Mouse (Mus musculus): ENCODE results near the gene Abo. TPM values are rescaled to one million over a fixed set of nuclear protein-coding genes. Genes with fewer than 3 reads are reported as not detected.

Abo gene
- total RNA-seq (2021): not detected
- long read RNA-seq, experiment 1: 0 reads
- long read RNA-seq, experiment 2: 0 reads

DNA sequence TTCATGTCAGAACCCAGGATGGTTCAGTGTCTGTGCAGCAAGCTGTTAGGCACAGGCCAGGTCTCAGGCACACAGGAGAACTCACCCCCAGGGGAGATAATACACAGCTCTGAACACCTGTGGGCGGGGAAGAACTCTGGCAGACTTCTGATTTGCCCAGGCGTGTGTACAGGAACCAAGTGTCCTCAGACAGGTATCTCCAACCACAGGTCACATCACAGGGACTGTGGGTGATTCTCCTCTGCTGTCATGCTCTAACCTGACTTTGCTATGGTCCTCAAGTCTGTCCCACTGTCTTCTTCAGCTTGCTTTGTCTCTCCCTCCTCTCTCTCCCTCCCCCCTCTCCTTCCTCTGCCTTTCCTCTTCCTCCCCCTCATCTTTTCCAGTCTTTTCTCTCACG, at the start of gene Abo:
Gene Abo (minus strand): TSS at position 101 of the 400 bp plus-strand sequence.
- no peak for DNase-seq (ENCODE audit: low spot score in 2 of 2)
- Histone ChIP-seq H3K27ac (no peak within 1 kb of the TSS), H3K4me3 (no peak within 1 kb of the TSS)
- TF ChIP-seq CTCF (conservative IDR thresholded peaks at IDR 0.05): no peak

DNA sequence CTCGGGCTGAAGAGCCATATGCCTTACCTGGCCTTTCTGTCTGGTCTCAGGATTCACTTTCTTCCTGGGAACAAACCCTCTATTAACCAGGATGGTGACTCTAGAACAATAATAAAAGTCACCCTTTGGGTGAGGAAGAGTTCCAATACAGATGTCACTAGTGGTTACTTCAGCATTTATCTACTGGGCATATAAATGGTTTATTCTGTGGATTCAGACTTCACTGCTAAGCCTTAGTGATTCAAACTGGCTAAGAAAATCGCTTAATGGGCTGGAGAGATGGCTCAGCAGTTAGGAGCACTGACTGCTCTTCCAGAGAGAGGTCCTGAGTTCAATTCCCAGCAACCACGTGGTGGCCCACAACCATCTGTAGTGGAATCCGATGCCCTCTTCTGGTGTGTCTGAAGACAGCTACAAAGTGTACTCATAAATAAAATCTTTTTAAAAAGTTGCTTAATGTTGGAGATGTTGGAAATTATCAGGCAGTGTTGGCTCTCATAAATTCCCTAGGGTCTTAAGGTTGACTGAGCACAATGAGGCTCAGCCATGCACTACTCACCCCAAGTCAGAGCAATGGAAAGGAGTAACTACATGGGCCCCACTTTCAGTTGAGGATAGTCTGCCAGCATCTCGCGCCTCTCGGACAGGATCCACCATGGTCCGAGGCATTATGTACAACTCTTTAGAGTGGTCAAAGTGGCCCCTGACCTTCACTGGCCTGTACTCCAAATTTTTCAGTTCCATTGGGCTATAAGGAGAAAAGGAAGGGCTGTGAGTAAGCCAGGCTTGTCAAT, 49.6 kb upstream of the Abo start:
- TF ChIP-seq CTCF (conservative IDR thresholded peaks at IDR 0.05): peak; percentile 34
- DNase-seq (ENCODE audit: low spot score in 2 of 2): no peak

DNA sequence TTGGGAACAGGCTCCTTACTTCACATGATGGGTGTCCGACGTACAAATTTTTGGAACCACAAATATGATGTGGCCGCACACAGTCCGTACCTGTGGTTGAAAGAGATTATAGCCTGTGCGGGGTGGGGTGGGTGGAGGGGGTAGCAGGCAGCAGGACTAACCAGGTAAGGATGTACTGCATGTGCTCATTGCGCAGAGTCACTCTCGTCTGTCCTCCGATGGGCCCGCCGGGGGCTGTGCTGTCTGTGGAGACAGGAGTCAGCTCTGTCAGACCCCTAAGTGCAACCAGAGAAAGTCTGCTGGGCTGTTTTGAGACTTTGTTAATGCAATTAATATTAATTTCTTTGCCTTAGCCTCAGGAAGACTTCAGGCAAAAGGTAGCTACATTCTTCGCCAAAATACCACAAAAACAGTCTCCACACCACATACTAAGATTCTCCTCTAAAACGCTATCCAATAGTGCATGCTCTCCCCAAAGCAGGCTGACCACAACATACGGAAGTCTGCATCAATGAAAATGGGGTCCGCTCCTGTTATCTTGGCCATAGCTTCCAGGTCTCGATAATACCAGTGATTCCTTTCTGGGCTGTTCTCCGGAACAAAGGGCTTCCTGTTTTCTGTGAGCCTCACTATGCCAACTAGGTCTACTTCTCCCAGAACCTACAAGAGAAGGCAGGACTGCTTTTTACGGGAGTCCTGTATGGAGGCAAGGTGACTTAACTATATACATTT, 48.8 kb upstream of the Abo start:
- Histone ChIP-seq H3K27ac (no peak overlapping the region), H3K4me3 (no peak overlapping the region)
- no peak for TF ChIP-seq CTCF (conservative IDR thresholded peaks at IDR 0.05)
- no peak for DNase-seq (ENCODE audit: low spot score in 2 of 2)

More for the DNA sequence above, 49.6 kb upstream of the Abo start:
- no peak overlapping the region for H3K27ac ChIP-seq
- no peak overlapping the region for H3K4me3 ChIP-seq

- TF ChIP-seq CTCF (conservative IDR thresholded peaks at IDR 0.05): no peak
- Histone ChIP-seq H3K27ac (0 out of 2 replicates have a peak overlapping the region, but pooled peaks have one; percentile 14), H3K4me3 (peak overlapping the region; percentile 91)
- no peak for DNase-seq (ENCODE audit: low spot score in 2 of 2)
Observed at GRCm38 (mm10) chr2:26912253-26912770, 47.5 kb upstream of the Abo start.

GRCm38 (mm10) chr2:26910994-26911765, 46.4 kb upstream of the Abo start:
- no peak for TF ChIP-seq CTCF (conservative IDR thresholded peaks at IDR 0.05)
- Histone ChIP-seq H3K27ac (peak overlapping the region; percentile 95), H3K4me3 (peak overlapping the region; percentile 91)
- peak; percentile 48 to 55 for DNase-seq (ENCODE audit: low spot score in 2 of 2)

- Histone ChIP-seq H3K27ac (peak within 1 kb of the TSS; percentile 95), H3K4me3 (peak within 1 kb of the TSS; percentile 91)
- TF ChIP-seq CTCF (conservative IDR thresholded peaks at IDR 0.05): no peak
- DNase-seq (ENCODE audit: low spot score in 2 of 2): peak; percentile 99 to 100
Observed at GRCm38 (mm10) chr2:26910124-26910993, 45.6 kb upstream of the Abo start, which contains the start of the genes Med22 and Rpl7a. TSS of gene Med22 (minus strand) at chr2:26910677. TSS of gene Rpl7a (plus strand) at chr2:26910764.

DNA sequence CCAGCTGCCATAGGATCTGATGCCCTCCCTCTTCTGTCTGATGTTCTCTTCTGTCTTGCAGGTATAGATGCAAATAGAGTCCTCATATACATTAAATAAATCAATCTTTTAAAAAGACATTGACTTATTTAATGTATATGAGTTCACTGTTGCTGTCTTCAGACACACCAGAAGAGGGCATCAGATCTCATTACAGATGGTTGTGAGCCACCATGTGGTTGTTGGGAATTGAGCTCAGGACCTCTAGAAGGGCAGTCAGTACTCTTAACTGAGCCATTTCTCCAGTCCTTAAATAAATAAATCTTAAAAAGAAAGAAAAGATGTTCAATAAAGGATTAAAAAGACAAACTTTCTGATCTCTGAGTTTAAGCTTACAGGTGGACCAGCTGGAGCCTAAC, 44.6 kb upstream of the Abo start:
- Histone ChIP-seq H3K27ac (peak overlapping the region; percentile 95; the same call in 1 of the 2 replicates), H3K4me3 (peak overlapping the region; percentile 91)
- DNase-seq (ENCODE audit: low spot score in 2 of 2): no peak
- TF ChIP-seq CTCF (conservative IDR thresholded peaks at IDR 0.05): peak; percentile 63

GRCm38 (mm10) chr2:26908710-26909386, 44.1 kb upstream of the Abo start:
- no peak for TF ChIP-seq CTCF (conservative IDR thresholded peaks at IDR 0.05)
- no peak for DNase-seq (ENCODE audit: low spot score in 2 of 2)
- H3K27ac ChIP-seq: peak overlapping the region; percentile 11; the same call in 1 of the 2 replicates
- H3K4me3 ChIP-seq: peak overlapping the region; percentile 91

DNA sequence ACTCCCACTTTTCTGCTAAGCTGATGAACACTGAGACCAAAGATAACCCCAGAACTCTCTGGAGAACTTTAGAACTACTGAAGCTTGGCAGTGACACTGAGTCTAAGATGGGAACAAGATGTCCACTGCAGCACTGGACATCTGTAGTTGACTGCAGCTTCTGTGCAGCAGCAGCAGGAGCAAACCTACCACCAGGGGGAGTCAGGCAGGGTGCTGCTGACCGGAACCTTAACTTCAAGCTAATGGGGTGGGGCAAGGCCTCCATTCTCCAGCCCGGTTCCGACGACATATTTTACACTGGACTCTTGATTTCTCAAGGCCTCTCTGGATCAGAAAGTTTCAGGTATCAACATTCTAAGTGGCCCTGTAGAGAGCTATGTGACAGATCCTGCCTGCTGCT, 42.3 kb upstream of the Abo start:
- Histone ChIP-seq H3K27ac (no peak overlapping the region), H3K4me3 (no peak overlapping the region)
- no peak for DNase-seq (ENCODE audit: low spot score in 2 of 2)
- TF ChIP-seq CTCF (conservative IDR thresholded peaks at IDR 0.05): peak; percentile 82

DNA sequence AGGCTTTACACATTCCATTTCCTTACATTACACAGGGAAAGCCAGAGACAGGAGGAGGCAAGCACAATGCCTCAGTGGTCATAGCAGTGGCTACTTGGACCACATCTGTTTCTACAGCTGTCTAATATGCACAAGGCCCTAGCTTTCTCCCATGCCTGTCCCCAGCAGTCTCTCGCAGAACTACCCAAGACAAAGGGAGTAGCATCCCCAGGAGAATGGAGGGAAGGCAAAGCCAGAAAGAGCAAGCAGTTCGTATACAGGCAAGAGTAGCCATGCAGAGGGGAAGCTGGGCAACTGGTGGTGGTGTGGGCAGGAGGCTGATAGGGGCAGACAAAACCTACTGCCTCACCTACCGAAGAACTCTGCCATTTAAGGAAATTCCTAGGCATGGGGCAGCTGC, 41.7 kb upstream of the Abo start:
- Histone ChIP-seq H3K4me3 (no peak overlapping the region), H3K27ac (no peak overlapping the region)
- no peak for DNase-seq (ENCODE audit: low spot score in 2 of 2)
- no peak for TF ChIP-seq CTCF (conservative IDR thresholded peaks at IDR 0.05)

DNA sequence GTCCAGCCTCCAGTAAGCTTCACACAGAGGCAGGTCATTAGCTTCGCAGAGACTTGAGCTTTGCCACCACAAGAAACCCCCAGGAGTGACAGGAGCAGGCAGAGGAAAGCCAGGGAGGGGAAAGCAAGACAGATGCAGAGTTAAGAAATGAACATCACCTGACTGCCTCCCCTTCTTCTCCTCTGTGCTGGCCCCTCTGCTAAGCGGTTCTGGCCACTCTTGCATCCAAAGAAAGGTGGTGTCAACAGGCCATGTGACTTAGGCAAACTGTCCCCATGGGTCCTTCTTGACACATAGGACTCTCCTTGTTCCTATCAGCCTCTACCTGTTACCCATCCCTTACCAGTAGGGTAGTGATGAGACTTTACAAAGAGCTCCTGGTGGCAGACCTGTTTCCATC, 41.2 kb upstream of the Abo start:
- no peak for TF ChIP-seq CTCF (conservative IDR thresholded peaks at IDR 0.05)
- Histone ChIP-seq H3K27ac (no peak overlapping the region), H3K4me3 (no peak overlapping the region)
- no peak for DNase-seq (ENCODE audit: low spot score in 2 of 2)
